Mouse (Mus musculus) splenic B cell, adult 2 months (primary cell): Measurements from ENCODE around the gene Stat5a.

Experiments
- DNase-seq: peaks from one replicate; pipeline ENCODE4 v3.0.0-alpha.2; 2011; ENCODE audit warnings: low read depth, low spot score
- H3K27me3 ChIP-seq: 2 replicates; pipeline ENCODE4 v1.6.1; 2012; ENCODE audit warnings: mild to moderate bottlenecking, low read length, moderate library complexity, mixed read lengths; ENCODE audit not compliant: control insufficient read depth, poor library complexity, insufficient read depth, severe bottlenecking
- H3K36me3 ChIP-seq: 2 replicates; pipeline ENCODE4 v1.6.1; 2012; ENCODE audit warnings: mild to moderate bottlenecking, low read length, moderate library complexity, mixed read lengths; ENCODE audit not compliant: control insufficient read depth, poor library complexity, insufficient read depth, severe bottlenecking

Stat5a gene

DNA sequence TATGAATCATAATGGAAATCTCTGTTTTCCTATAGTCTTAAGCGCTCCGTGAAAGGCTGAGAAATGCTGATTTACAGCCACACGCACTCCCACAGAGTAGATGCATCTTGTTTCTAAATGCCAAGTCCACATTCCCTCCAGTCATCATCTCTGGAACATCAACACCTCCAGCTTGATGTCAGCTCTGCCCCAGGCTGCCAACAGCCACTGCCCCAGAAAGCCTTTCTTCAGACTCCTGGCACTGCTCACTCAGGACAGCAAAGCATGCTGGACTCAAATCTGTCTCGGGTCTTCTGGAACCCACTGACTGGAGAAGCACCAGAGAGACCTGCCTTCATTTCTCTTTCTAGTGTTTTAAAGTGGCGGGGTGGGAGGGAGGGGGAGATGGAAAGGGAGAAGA lies 33.3 kb downstream of the Stat5a start:
- no peaks in the 10 kb centered on the region for H3K27me3 ChIP-seq
- H3K36me3 ChIP-seq: peaks cover 20% of the 10 kb centered on the region; the same call in 1 of the 2 replicates
- no peak for DNase-seq

DNA sequence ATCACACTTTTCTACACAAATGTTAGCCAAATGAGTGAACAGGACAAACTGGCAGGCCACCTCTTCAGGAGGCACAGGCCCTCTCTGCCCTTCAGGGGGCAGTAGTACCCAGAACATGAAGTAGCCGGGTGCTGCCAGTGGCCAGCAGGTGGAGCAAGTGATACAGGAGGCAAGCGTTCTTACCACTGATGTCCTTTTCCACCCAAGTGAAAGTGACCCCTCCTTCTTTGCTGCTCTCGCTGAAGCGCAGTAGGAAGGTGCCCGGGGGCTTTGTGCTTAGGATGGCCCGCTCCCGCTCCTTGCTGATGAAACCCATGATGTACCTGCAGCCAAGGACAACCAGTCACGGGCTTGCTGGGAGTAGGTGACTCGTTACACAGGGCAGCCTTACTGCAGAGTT lies 34.3 kb downstream of the Stat5a start:
- no peaks in the 10 kb centered on the region for H3K27me3 ChIP-seq
- DNase-seq: peak; percentile 95
- peaks cover 21% of the 10 kb centered on the region for H3K36me3 ChIP-seq

DNA sequence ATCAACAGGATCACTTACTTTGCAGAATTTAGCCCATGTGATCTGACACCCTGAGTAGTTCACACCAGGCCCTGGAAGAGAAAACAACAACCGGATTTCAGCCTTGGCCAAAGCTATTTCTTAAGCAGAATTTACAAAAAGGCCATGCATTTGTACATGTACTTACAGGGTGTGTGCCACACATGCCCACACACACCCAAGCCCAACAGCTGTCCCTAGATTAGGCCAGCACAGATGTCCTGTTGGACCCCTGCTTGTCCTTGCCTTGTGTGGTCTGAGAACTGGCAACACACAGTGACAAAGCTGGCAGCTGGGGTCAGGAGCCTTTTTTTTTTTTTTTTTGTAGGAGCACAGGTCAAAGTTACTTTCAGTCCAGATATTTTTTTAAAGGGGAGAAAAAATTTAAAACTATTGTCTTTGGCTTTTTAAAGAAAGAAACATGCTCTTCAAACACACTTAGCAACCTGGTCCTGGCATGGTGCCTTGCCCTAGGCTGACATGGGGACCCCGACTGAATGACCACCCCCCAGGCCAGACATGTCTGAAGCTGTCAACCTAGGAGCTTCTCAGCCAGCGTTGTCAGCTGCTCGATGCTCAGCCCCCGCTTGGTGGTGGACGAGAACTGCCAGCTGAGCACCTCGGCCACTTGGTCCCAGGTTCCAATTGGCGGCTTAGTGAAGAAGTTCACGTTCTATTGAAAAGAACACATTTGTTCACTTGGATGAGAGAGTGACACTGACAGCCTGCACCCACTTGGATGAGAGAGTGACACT lies 35.2 kb downstream of the Stat5a start:
- Histone ChIP-seq H3K27me3 (no peaks in the 10 kb centered on the region), H3K36me3 (peaks cover 19% of the 10 kb centered on the region)
- no peak for DNase-seq

DNA sequence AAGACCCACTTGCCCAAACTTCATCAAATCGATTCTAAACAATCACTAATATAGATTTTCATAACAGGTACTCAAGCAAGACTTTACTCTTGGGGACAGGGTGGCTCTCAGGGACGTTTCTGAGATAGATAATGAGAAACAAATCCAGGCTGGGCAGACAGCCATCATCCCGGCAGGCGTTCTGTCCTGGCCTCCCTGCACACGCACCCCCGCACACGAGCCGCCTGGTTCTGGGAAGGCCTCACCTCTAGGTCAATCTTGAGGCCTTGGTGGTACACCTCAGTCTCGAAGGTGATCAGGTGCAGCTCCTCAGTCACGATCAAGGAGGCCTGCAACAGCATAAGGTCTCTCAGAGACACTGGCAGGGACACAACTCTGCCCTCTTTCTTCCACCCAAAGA lies 36.9 kb downstream of the Stat5a start:
- no peaks in the 10 kb centered on the region for H3K27me3 ChIP-seq
- no peak for DNase-seq
- peaks cover 18% of the 10 kb centered on the region for H3K36me3 ChIP-seq

DNA sequence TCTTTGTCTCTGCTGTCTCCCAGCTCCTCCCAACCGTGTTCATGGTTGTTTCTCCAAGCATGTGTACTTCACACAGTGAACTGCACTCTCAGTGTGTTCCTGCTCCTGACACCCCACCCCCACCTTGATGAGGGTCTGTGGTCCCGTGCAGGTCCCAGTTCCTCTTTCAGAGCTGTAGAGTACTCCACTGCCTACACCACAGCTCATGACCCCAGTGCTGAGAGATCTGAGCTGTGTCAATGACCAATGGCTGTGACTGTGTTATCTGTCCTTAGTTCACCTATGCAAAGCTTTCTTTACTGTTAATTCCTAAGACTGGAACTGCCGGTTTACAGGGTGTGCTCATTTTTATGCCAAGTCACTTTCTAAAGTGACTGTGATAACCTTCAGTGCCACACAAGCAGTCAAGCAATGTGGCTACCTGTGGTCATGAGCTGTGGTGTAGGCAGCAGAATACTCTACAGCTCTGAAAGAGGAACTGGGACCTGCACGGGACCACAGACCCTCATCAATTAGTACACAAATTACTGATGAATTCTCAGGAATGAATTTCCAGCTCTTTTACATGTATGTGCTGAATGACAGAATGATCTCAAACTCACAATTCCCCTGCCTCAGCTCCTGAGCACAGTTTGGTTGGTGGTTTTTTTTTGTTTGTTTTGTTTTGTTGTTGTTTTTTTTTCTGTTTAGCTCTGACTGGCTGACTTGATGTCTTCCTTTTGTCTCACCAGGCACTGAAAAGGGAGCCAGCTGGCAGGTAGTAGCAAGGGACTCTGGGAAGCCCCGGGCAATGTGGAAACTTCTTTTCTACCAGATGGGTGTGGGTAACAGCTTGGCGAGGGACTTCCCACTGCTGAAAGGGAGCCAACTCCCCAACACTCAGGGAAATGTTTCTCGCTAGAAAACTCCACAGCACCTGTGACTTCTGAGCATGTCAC lies 38.4 kb downstream of the Stat5a start:
- peak; percentile 43 for DNase-seq
- no peaks in the 10 kb centered on the region for H3K27me3 ChIP-seq
- H3K36me3 ChIP-seq: peaks cover 22% of the 10 kb centered on the region

DNA sequence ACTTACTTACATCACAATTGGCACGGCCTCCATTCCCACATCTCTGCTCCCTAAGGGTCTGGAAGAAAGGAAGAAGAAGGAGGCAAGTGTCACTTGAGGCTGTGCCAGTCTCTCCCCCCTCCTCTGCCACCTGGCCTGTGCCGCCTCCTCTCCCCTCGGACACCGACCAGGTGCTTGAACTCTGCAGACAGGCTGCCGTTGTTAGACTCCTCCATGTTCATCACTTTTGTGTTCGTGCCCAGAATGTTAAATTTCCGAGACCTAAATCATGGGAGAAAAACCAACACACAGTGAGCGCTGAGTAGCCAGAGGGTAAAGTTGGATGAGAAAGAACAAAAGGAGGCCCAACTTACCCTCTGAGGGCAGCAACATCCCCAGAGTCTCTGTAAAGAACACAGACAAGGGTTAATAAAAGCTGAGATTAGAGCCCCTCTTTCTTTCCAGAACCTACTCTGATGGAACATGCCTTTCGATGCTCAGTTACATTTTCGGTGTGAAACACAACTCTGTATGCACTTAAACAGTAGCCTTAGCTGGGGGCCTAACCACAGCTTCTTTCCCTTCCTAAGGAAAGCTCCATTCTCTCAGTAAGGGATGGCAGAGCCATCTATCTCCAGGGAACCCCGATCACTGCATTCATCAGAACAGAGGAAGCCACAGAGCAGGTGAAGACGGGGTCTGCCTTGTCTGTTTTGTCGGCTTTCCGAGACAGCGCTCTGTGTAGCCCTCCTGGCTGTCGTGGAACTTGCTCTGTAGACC lies 39.5 kb downstream of the Stat5a start:
- peaks cover 21% of the 10 kb centered on the region for H3K36me3 ChIP-seq
- DNase-seq: no peak
- H3K27me3 ChIP-seq: no peaks in the 10 kb centered on the region

DNA sequence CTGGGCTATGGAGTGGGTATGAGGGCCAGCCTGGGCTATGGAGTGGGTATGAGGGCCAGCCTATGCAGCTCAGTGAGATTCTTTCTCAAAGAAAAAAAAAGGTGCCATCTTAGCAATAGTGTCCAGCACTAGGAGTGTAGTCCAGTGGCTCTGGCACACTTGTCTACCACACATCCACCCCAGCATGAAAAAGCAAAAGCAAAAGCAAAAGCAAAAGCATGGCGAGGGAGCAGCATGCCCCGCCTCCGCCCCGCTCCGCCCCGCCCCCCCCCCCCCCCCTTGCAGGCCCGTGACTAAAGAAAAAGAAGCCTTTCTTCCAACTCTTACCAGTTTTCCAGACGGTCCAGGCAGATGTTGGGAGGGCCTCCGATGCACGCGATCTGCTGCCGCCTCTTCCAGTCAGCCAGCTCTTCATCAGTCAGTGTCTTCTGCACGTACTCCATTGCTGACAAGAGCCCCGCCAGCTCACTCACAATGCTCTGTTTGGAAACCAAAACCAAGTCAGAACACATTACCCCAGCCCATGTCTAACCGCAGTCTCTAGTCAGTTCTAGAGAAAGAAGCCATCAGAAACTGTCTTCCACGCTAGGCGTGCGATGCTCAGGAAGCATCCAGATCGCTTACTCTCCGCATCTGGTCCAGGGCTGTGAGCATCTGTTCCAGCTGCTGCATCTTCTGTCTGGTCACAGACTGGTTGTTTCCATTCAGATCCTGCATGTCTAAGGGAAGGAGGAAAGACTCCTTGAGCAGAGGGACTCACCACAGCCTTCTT lies 45.6 kb downstream of the Stat5a start:
- Histone ChIP-seq H3K27me3 (no peaks in the 10 kb centered on the region), H3K36me3 (peaks cover 37% of the 10 kb centered on the region)
- DNase-seq: no peak

DNA sequence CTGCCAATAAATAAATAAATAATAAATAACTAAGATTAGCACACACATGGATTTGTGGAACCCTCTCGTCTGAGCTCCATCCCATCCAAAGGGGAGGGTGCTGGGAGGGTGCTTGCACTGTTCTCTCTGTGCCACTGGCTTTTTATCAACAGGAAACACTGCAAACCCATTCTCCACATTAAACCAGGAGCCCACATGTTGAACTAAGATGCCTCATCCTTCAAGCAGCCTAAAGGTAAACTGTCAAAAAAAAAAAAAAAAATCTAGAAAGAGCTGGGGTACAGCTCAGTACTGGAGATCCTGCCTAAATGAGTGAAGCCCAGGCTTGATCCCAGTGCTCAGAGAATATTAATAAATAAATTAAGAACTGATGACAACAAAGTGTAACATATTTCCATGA lies 46.8 kb downstream of the Stat5a start:
- H3K36me3 ChIP-seq: peaks cover 35% of the 10 kb centered on the region
- no peak for DNase-seq
- no peaks in the 10 kb centered on the region for H3K27me3 ChIP-seq

DNA sequence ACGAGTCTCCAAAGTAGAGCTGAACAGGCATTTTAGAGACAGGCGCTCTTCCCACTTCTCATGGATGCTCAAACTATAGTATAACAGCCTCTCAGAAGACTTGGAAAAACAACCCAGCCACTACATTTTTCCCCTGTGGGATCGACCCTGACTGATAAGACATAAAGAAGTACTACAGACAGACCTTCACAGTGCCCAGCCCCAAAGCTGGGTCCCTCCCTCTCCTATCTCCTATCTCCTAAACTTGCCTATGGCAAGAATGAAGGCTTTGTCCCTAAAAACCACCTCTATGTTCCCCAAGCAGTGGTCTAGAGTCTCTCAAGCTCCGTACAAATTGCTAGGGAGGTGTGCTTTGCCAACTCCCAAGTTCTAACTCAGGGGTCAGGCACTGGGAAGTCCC lies 47.7 kb downstream of the Stat5a start:
- Histone ChIP-seq H3K27me3 (no peaks in the 10 kb centered on the region), H3K36me3 (peaks cover 32% of the 10 kb centered on the region)
- DNase-seq: no peak

DNA sequence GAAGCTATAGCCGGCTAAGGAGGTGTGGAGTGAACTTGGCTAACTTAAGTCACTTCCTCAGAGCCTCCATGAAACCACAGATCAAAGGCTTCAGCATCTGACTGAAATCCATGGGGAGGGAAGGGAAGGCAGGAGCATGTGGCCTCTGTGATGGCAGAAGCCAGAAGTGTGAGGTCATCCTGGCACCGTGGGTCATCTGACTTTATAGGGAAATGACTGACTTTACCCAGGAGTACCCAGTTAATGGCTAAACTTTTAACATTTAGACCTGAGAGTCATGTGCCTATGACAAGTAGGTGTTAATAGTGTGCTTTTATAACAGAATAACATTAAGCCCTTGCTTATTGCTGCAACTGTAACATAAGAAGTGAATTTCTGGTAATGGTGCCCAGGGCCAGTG lies 49.0 kb downstream of the Stat5a start:
- no peak for DNase-seq
- H3K27me3 ChIP-seq: no peaks in the 10 kb centered on the region
- peaks cover 29% of the 10 kb centered on the region for H3K36me3 ChIP-seq

DNA sequence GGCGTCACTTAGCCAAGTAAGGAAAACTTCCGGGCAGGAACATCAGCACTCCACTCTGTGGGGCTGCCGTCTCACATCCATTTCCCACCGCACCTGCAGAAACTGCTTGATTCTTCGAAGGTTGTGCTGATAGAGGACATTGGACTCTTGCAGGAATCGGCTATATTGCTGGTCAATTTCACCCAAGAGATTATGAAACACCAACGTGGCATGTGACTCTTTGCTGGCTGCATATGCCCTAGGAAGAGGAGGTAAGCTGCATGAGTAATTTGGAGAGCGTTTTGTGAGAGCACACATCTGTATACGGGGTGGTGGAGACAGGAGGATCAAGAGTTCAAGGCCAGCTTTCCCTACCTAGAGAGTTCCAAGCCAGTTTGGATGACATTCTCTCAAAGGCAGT lies 49.4 kb downstream of the Stat5a start:
- Histone ChIP-seq H3K27me3 (no peaks in the 10 kb centered on the region), H3K36me3 (peaks cover 27% of the 10 kb centered on the region)
- DNase-seq: no peak

DNA sequence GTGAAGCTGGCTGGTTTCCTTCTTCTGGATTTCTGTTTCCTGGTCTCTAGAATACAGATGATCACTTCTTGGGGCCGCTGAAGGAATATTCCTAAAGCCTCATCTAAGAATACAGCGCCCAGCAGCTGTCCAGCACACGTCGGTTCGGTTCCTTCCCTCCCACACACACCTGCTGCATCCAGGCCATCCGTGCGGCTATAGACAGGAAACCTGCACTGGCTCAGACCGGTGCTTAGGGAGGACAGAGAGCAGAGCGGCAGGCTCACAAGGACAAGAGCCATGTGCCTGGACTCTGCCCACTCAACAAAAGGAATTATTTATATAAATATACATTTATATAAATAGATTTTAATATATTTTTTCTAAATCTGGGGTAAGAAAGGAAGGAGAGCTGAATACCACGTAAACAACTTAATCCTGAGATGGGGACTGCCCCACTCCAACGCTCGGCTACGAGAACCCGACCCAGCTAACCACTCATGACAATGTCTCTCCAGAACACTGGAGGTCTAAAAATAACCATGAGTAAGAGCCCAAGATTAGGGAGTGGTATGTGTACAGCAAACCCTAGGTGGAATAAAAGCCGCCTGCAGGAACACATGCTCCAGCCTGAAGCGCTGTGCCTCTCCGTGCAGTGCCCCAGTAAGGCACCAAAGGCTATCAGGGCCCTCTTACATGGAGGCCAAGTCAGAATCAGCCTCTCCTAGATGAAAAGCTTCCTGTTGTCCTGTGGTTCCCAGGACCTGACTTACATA lies 53.4 kb downstream of the Stat5a start:
- Histone ChIP-seq H3K36me3 (peaks cover 8% of the 10 kb centered on the region), H3K27me3 (no peaks in the 10 kb centered on the region)
- no peak for DNase-seq

DNA sequence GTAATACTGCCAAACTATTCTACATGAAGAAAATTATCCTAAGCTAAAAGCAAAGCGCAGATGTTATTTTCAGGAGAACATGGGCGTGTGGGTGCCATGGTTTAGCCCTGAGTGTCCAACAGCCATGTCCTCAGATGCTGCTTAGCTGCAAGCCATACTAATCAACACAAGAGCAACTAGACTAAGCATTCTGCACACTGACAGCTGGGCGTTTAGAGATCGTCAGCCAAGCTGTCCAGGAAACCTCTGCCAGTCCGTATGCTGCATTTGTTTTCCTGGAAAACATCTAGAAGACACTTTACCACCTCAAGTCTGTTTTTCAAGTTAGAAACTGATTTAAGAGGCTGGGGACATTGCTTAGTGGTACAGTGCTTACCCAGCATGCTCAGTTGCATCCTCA lies 55.3 kb downstream of the Stat5a start:
- Histone ChIP-seq H3K36me3 (peaks cover 4% of the 10 kb centered on the region), H3K27me3 (no peaks in the 10 kb centered on the region)
- no peak for DNase-seq
